ENCODE assay signal across 25 mouse cellular contexts in the genomic region with DNA sequence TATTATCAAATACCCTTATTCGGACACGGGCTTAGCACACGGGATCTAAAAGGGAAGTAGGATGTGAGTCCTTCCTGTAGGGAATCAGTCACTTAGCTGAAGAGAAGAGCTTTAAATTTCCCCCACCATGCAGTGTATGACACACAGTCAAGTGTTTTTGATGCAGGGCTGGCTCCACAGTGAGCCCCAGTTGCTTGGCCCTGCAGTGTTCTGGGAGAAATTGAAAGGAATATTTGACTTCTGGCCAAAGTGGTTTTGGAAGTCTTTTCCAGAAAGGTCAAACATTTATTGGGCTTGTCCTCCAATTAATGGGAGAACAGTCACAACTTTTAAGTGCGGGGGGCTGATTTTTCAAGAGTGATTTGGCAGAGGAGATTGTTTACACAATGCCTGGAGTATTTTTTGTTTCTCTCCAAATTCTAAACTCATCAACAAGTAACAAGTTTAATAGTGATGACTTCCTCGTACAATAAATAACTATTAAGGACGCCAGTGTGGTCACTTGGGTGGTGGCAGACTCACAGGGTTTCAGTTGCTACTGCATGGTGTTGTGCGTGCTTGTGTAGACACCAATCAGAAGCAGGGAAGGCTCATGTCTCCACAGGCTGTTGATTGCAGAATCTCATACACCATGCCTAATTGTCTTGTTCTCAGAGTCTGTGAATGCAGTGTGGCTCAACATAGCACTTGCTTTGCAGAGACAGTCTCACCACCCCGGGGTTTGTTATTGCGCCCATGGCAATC.
A peak's percentile ranks its signal among the peaks of the same experiment; 100 is the strongest.
DNase-seq lines count a peak whose midpoint lies in the region; ATAC-seq lines count a peak whose summit lies in the region.
"Had no signal": no experiment of that assay in that cellular context is flagged by ENCODE, and none has a peak within 500 bp of the region (broad histone marks: within the 10 kb centered on the region; RNA-seq: fewer than 3 reads in every experiment).

No protein-coding gene starts in this region.

- no peak overlapping the region for H3K9ac ChIP-seq in kidney, embryonic 16.5 days (replicated peaks; ENCODE audit: low read length)
- H3K9ac ChIP-seq: embryonic facial prominence, embryonic 12.5 days; forebrain, postnatal 0 days; heart, embryonic 12.5 days; limb, embryonic 15.5 days; neural tube, embryonic 12.5 days had no signal

- no peaks in the 10 kb centered on the region for H3K27me3 ChIP-seq in kidney, embryonic 16.5 days (ENCODE audit: insufficient read depth, low read length)
- H3K27me3 ChIP-seq: neural tube, embryonic 12.5 days had no signal

- peak; percentile 51; the same call in 1 of the 2 replicates for ATAC-seq in kidney, embryonic 16.5 days (ENCODE audit: low FRiP score, low TSS enrichment)
- ATAC-seq: forebrain, postnatal 0 days; hindbrain, postnatal 0 days had no signal

- 50% methylated on average over 9 of the region's 9 CpGs for WGBS in kidney, embryonic 16.5 days

- intact Hi-C loops in left cerebral cortex, postnatal 25 days (cut with DNase I), result loop anchor here (5.0 kb wide), 4 partner anchors 121 to 311 kb away; no protein-coding TSS in a partner anchor

- H3K4me3 ChIP-seq in kidney, embryonic 16.5 days (ENCODE audit: low read length), result no peak overlapping the region
- H3K4me3 ChIP-seq: embryonic facial prominence, embryonic 12.5 days; heart, embryonic 12.5 days; limb, embryonic 15.5 days; megakaryocyte, embryonic 14.5 days; neural tube, embryonic 12.5 days had no signal

- no peaks in the 10 kb centered on the region for H3K36me3 ChIP-seq in kidney, embryonic 16.5 days (ENCODE audit: insufficient read depth, low read length)
- H3K36me3 ChIP-seq: embryonic facial prominence, embryonic 12.5 days; G1E; heart, embryonic 12.5 days; limb, embryonic 15.5 days; neural tube, embryonic 12.5 days had no signal

- H3K9me3 ChIP-seq in kidney, embryonic 16.5 days (ENCODE audit: low read length), result no peaks in the 10 kb centered on the region
- H3K9me3 ChIP-seq: embryonic facial prominence, embryonic 12.5 days; G1E; heart, embryonic 12.5 days; limb, embryonic 15.5 days; neural tube, embryonic 12.5 days had no signal

- peaks cover 32% of the 10 kb centered on the region for H3K4me1 ChIP-seq in kidney, embryonic 16.5 days (ENCODE audit: insufficient read depth, low read length)
- H3K4me1 ChIP-seq: embryonic facial prominence, embryonic 12.5 days; heart, embryonic 12.5 days; megakaryocyte, embryonic 14.5 days had no signal

- H3K27ac ChIP-seq in kidney, embryonic 16.5 days (ENCODE audit: low read length), result peak overlapping the region; percentile 27
- H3K27ac ChIP-seq: embryonic facial prominence, embryonic 12.5 days; hindbrain, postnatal 0 days; limb, embryonic 15.5 days; neural tube, embryonic 12.5 days had no signal

- DNase-seq in kidney, adult 9 months, result peak; percentile 30
- DNase-seq in kidney, adult 11 months, result no peak
- DNase-seq in lung, postnatal 10 days, result peak; percentile 68
- no peak for DNase-seq in lung, postnatal 36 days
- peak; percentile 29 to 61 for DNase-seq in lung, postnatal 4 days
- no peak for DNase-seq in left cerebral cortex, postnatal 25 days (ENCODE audit: low spot score in 2 of 2)
- DNase-seq: adrenal gland, adult 2 months; B cell, adult 2 months; cerebellum, adult 11-12 months; cerebellum, postnatal 25 days; forebrain, postnatal 0 days; gastrocnemius, postnatal 14 days; heart, adult 18-20 months; heart, postnatal 10 days; midbrain, embryonic 14.5 days; thymus, adult 18-20 months; thymus, postnatal 36 days had no signal

- no peak overlapping the region for H3K4me2 ChIP-seq in kidney, embryonic 16.5 days (replicated peaks; ENCODE audit: low read depth, low read length)
- H3K4me2 ChIP-seq: embryonic facial prominence, embryonic 12.5 days; heart, embryonic 12.5 days; limb, embryonic 15.5 days had no signal

Comparison
In these comparisons a context has a peak if more than half of its experiments do, and no peak if none do; other contexts are left out.
1. DNase-seq: peak in kidney, adult 9 months (single experiment), lung, postnatal 10 days (single experiment) and lung, postnatal 4 days (2 of 2); none in kidney, adult 11 months (single experiment), lung, postnatal 36 days (single experiment) and left cerebral cortex, postnatal 25 days (0 of 2).